Mouse (Mus musculus): ENCODE measurements around the gene Pacsin2.
"Not testable (repeated sequence)": the region's sequence is repeated elsewhere in the genome, so short reads cannot be mapped to it uniquely, and the experiment has no call there.

Pacsin2 gene

GRCm38 (mm10) chr15:83479818-83480217 lies 15.4 kb upstream of the Pacsin2 start:
- no peak for DNase-seq (ENCODE audit: low read depth, low spot score)

- DNase-seq (ENCODE audit: low read depth, low spot score), result no peak
Observed at GRCm38 (mm10) chr15:83478096-83478495, 13.7 kb upstream of the Pacsin2 start.

GRCm38 (mm10) chr15:83476593-83477273 lies 12.3 kb upstream of the Pacsin2 start:
- DNase-seq (ENCODE audit: low read depth, low spot score), result no peak

- no peak for DNase-seq (ENCODE audit: low read depth, low spot score)
Observed at GRCm38 (mm10) chr15:83474466-83474836, 10.0 kb upstream of the Pacsin2 start.

- DNase-seq (ENCODE audit: low read depth, low spot score), result no peak
Observed at GRCm38 (mm10) chr15:83473832-83474465, 9.5 kb upstream of the Pacsin2 start.

- DNase-seq (ENCODE audit: low read depth, low spot score), result no peak
Observed at GRCm38 (mm10) chr15:83473251-83473650, 8.8 kb upstream of the Pacsin2 start.

GRCm38 (mm10) chr15:83471476-83471875 lies 7.1 kb upstream of the Pacsin2 start:
- no peak for DNase-seq (ENCODE audit: low read depth, low spot score)

GRCm38 (mm10) chr15:83470443-83470842 lies 6.0 kb upstream of the Pacsin2 start:
- DNase-seq (ENCODE audit: low read depth, low spot score), result no peak

- no peak for DNase-seq (ENCODE audit: low read depth, low spot score)
Observed at GRCm38 (mm10) chr15:83469279-83469821, 4.9 kb upstream of the Pacsin2 start.

- no peak for DNase-seq (ENCODE audit: low read depth, low spot score)
Observed at GRCm38 (mm10) chr15:83467232-83467966, 3.0 kb upstream of the Pacsin2 start.

GRCm38 (mm10) chr15:83466331-83466730 lies 1.9 kb upstream of the Pacsin2 start:
- no peak for DNase-seq (ENCODE audit: low read depth, low spot score)

GRCm38 (mm10) chr15:83464905-83465650 lies 672 bp upstream of the Pacsin2 start:
- DNase-seq (ENCODE audit: low read depth, low spot score), result no peak

GRCm38 (mm10) chr15:83463369-83464082 lies 880 bp downstream of the Pacsin2 start:
- no peak for DNase-seq (ENCODE audit: low read depth, low spot score)

GRCm38 (mm10) chr15:83462349-83462748 lies 2.1 kb downstream of the Pacsin2 start:
- not testable (repeated sequence) for DNase-seq (ENCODE audit: low read depth, low spot score)

GRCm38 (mm10) chr15:83460891-83461290 lies 3.5 kb downstream of the Pacsin2 start:
- DNase-seq (ENCODE audit: low read depth, low spot score), result no peak

- DNase-seq (ENCODE audit: low read depth, low spot score), result no peak
Observed at GRCm38 (mm10) chr15:83457541-83457940, 6.9 kb downstream of the Pacsin2 start.

- no peak for DNase-seq (ENCODE audit: low read depth, low spot score)
Observed at GRCm38 (mm10) chr15:83455637-83456036, 8.8 kb downstream of the Pacsin2 start.

- DNase-seq (ENCODE audit: low read depth, low spot score), result no peak
Observed at GRCm38 (mm10) chr15:83455034-83455433, 9.4 kb downstream of the Pacsin2 start.

GRCm38 (mm10) chr15:83454419-83454818 lies 10.0 kb downstream of the Pacsin2 start:
- no peak for DNase-seq (ENCODE audit: low read depth, low spot score)

GRCm38 (mm10) chr15:83453879-83454278 lies 10.5 kb downstream of the Pacsin2 start:
- no peak for DNase-seq (ENCODE audit: low read depth, low spot score)

- DNase-seq (ENCODE audit: low read depth, low spot score), result no peak
Observed at GRCm38 (mm10) chr15:83452219-83452760, 12.1 kb downstream of the Pacsin2 start.

Measured in brain, embryonic 18.5 days (tissue).